Mouse (Mus musculus) cortical plate, adult 2 months (tissue): Measurements from ENCODE around the gene Zbtb40.

Experiments used
- CTCF ChIP-seq: fragments of 200-500 bp; IDR thresholded peaks from 2 replicates; pipeline ENCODE4 v1.5.1; 2011; ENCODE audit warnings: mild to moderate bottlenecking, control low read depth, low read length; ENCODE audit not compliant: insufficient read depth; ENCODE audit errors: extremely low read depth
- POLR2A ChIP-seq: fragments of 200-500 bp; IDR thresholded peaks from 2 replicates; pipeline ENCODE4 v1.6.1; 2011; ENCODE audit warnings: mild to moderate bottlenecking, low read length, control low read depth; ENCODE audit not compliant: insufficient read depth; ENCODE audit errors: extremely low read depth

DNA sequence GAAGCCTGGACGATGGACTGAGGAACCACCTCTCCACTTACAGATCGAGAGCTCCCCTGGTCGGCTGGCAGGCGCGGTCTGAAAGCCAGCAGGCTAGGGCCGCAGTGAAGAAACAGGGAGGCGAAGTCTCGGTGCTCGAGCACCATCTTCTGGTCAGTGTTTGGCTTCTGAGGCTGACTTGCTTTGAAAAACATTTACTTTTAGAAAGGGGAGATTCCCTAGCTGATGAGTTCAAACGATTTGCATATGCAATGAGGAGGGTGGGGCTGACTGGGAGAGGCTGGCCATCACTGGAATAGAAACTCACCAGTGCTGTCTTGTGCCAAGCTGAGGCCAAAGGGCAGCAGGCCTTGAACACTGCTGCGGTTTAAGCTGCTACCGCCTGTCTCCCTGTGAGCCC lies 67.3 kb downstream of the Zbtb40 start:
- no peak for TF ChIP-seq POLR2A
- TF ChIP-seq CTCF: peak; percentile 72
